Mouse (Mus musculus): Measurements from ENCODE around the gene Tuba1c. TPM values are rescaled to one million over a fixed set of nuclear protein-coding genes. Genes with fewer than 3 reads are reported as not detected.

The Tuba1c gene
- polyA plus RNA-seq, 1 experiment: 173 TPM

GRCm38 (mm10) chr15:98987661-98988181 lies 42.0 kb upstream of the Tuba1c start:
- no peak overlapping the region for H3K27ac ChIP-seq (ENCODE audit: insufficient read depth, low read depth, low read length)
- H3K4me1 ChIP-seq (ENCODE audit: control insufficient read depth, insufficient read depth, low read length): peaks cover 19% of the 10 kb centered on the region
- no peak overlapping the region for H3K4me3 ChIP-seq (ENCODE audit: insufficient read depth, low read length)
- TF ChIP-seq POLR2A (IDR thresholded peaks at IDR 0.05; ENCODE audit: borderline replicate concordance, low read depth, low read length) (no peak), CTCF (IDR thresholded peaks at IDR 0.05; ENCODE audit: low read depth, low read length) (no peak)

- Histone ChIP-seq H3K27ac (ENCODE audit: insufficient read depth, low read depth, low read length) (no peak overlapping the region), H3K4me3 (ENCODE audit: insufficient read depth, low read length) (no peak overlapping the region), H3K4me1 (ENCODE audit: control insufficient read depth, insufficient read depth, low read length) (peaks cover 21% of the 10 kb centered on the region)
- no peak for TF ChIP-seq CTCF (IDR thresholded peaks at IDR 0.05; ENCODE audit: low read depth, low read length)
- TF ChIP-seq POLR2A (IDR thresholded peaks at IDR 0.05; ENCODE audit: borderline replicate concordance, low read depth, low read length): no peak
Observed at GRCm38 (mm10) chr15:98988787-98989186, 40.9 kb upstream of the Tuba1c start.

GRCm38 (mm10) chr15:98989701-98990430 lies 39.8 kb upstream of the Tuba1c start:
- peaks cover 17% of the 10 kb centered on the region for H3K4me1 ChIP-seq (ENCODE audit: control insufficient read depth, insufficient read depth, low read length)
- TF ChIP-seq POLR2A (IDR thresholded peaks at IDR 0.05; ENCODE audit: borderline replicate concordance, low read depth, low read length) (no peak), CTCF (IDR thresholded peaks at IDR 0.05; ENCODE audit: low read depth, low read length) (no peak)

GRCm38 (mm10) chr15:98990669-98991539 lies 38.8 kb upstream of the Tuba1c start:
- Histone ChIP-seq H3K27ac (ENCODE audit: insufficient read depth, low read depth, low read length) (no peak overlapping the region), H3K4me3 (ENCODE audit: insufficient read depth, low read length) (no peak overlapping the region), H3K4me1 (ENCODE audit: control insufficient read depth, insufficient read depth, low read length) (peaks cover 17% of the 10 kb centered on the region)
- TF ChIP-seq CTCF (IDR thresholded peaks at IDR 0.05; ENCODE audit: low read depth, low read length): no peak

More at GRCm38 (mm10) chr15:98989701-98990430, 39.8 kb upstream of the Tuba1c start:
- no peak overlapping the region for H3K4me3 ChIP-seq (ENCODE audit: insufficient read depth, low read length)
- no peak overlapping the region for H3K27ac ChIP-seq (ENCODE audit: insufficient read depth, low read depth, low read length)

GRCm38 (mm10) chr15:98991540-98992050 lies 38.1 kb upstream of the Tuba1c start:
- peaks cover 15% of the 10 kb centered on the region for H3K4me1 ChIP-seq (ENCODE audit: control insufficient read depth, insufficient read depth, low read length)
- no peak overlapping the region for H3K4me3 ChIP-seq (ENCODE audit: insufficient read depth, low read length)
- no peak for TF ChIP-seq CTCF (IDR thresholded peaks at IDR 0.05; ENCODE audit: low read depth, low read length)
- TF ChIP-seq POLR2A (IDR thresholded peaks at IDR 0.05; ENCODE audit: borderline replicate concordance, low read depth, low read length): no peak
- peak overlapping the region; percentile 66 for H3K27ac ChIP-seq (ENCODE audit: insufficient read depth, low read depth, low read length)

GRCm38 (mm10) chr15:98992086-98992912 lies 37.4 kb upstream of the Tuba1c start:
- peak overlapping the region; percentile 88 for H3K27ac ChIP-seq (ENCODE audit: insufficient read depth, low read depth, low read length)
- peak overlapping the region; percentile 59 for H3K4me3 ChIP-seq (ENCODE audit: insufficient read depth, low read length)
- TF ChIP-seq CTCF (IDR thresholded peaks at IDR 0.05; ENCODE audit: low read depth, low read length): no peak
- TF ChIP-seq POLR2A (IDR thresholded peaks at IDR 0.05; ENCODE audit: borderline replicate concordance, low read depth, low read length): no peak
- H3K4me1 ChIP-seq (ENCODE audit: control insufficient read depth, insufficient read depth, low read length): peaks cover 15% of the 10 kb centered on the region

- peak overlapping the region; percentile 59 for H3K4me3 ChIP-seq (ENCODE audit: insufficient read depth, low read length)
- peak overlapping the region; percentile 88 for H3K27ac ChIP-seq (ENCODE audit: insufficient read depth, low read depth, low read length)
- no peak for TF ChIP-seq POLR2A (IDR thresholded peaks at IDR 0.05; ENCODE audit: borderline replicate concordance, low read depth, low read length)
- peak; percentile 72 for TF ChIP-seq CTCF (IDR thresholded peaks at IDR 0.05; ENCODE audit: low read depth, low read length)
- H3K4me1 ChIP-seq (ENCODE audit: control insufficient read depth, insufficient read depth, low read length): peaks cover 15% of the 10 kb centered on the region
Observed at GRCm38 (mm10) chr15:98993093-98993793, 36.4 kb upstream of the Tuba1c start.

- H3K4me1 ChIP-seq (ENCODE audit: control insufficient read depth, insufficient read depth, low read length): peaks cover 15% of the 10 kb centered on the region
- TF ChIP-seq POLR2A (IDR thresholded peaks at IDR 0.05; ENCODE audit: borderline replicate concordance, low read depth, low read length): no peak
- peak; percentile 66 for TF ChIP-seq CTCF (IDR thresholded peaks at IDR 0.05; ENCODE audit: low read depth, low read length)
- no peak overlapping the region for H3K27ac ChIP-seq (ENCODE audit: insufficient read depth, low read depth, low read length)
- no peak overlapping the region for H3K4me3 ChIP-seq (ENCODE audit: insufficient read depth, low read length)
Observed at GRCm38 (mm10) chr15:98993865-98994264, 35.8 kb upstream of the Tuba1c start.
